Mouse (Mus musculus) central nervous system, embryonic 14 days (tissue): Measurements from ENCODE around the gene 1700001F09Rik. TPM values are rescaled to one million over a fixed set of nuclear protein-coding genes. Genes with fewer than 3 reads are reported as not detected.

Experiments used
- polyA plus RNA-seq: library from polyadenylated mRNA; depleted of rRNA; stranded (reverse); fragments of >200 nt; gene quantifications from 2 replicates; pipeline ENCODE4 v1.2.3, GENCODE M21; 2012; rRNA removed

Gene 1700001F09Rik
- 0.09 TPM in 1 of 2 replicates, not detected in the other for polyA plus RNA-seq

DNA sequence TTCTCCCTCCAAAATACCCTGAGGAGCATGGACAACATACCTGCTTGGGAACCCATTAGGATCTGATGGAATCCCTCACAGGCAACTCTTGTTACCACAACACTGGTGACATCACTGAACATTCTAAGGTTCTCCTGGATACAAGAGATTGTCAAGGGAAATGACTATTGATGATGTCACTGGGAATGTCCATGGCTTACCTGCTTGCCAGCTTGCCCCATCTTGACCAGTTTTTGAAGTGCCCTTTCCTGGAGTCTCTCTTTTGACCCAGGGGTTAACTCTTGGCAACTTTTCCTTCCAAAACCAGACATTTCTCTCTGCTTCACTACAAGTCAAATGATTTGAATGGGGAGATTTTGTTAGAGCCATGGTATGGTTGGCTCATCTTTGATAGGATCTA is at the start of gene 1700001F09Rik:
Gene 1700001F09Rik, minus strand, starts transcription at position 101 of the 400 bp plus-strand sequence.

GRCm38 (mm10) chr14:43293503-43293902 is 54.1 kb downstream of the 1700001F09Rik start, which contains the start of gene Gm8127:
TSS of gene Gm8127 (minus strand) at chr14:43293832.

Other genes starting within 250 kb of the 1700001F09Rik start
- gene Gm8104, start 247.2 kb downstream of the 1700001F09Rik start, polyA plus RNA-seq, result not detected in 2 replicates
- gene Gm7233, start 167.9 kb downstream of the 1700001F09Rik start, polyA plus RNA-seq, result not detected in 2 replicates
- not detected in 2 replicates for gene Gm8122, start 112.5 kb downstream of the 1700001F09Rik start, polyA plus RNA-seq
- gene Gm8126, start 89.2 kb downstream of the 1700001F09Rik start, polyA plus RNA-seq, result not detected in 2 replicates
- gene Gm9732, start 72.8 kb downstream of the 1700001F09Rik start, polyA plus RNA-seq, result 0.06 TPM in 1 of 2 replicates, not detected in the other
- gene Gm8127, start 54.0 kb downstream of the 1700001F09Rik start, polyA plus RNA-seq, result not detected in 2 replicates
- not detected in 2 replicates for gene Gm8138, start 68.5 kb upstream of the 1700001F09Rik start, polyA plus RNA-seq
- not detected in 2 replicates for gene Gm5799, start 195.8 kb upstream of the 1700001F09Rik start, polyA plus RNA-seq
- not detected in 2 replicates for gene Gm17654, start 231.3 kb upstream of the 1700001F09Rik start, polyA plus RNA-seq